Mouse (Mus musculus): ENCODE results near the gene Bcl2l1.

Bcl2l1 gene

GRCm38 (mm10) chr2:152831019-152831878, at the start of gene Bcl2l1:
Gene Bcl2l1, minus strand, starts transcription at chr2:152831728.
- peak; percentile 100 for DNase-seq (ENCODE audit: low spot score)

GRCm38 (mm10) chr2:152880898-152881297, 49.4 kb upstream of the Bcl2l1 start:
- no peak for DNase-seq (ENCODE audit: low spot score)

GRCm38 (mm10) chr2:152878239-152878638, 46.7 kb upstream of the Bcl2l1 start:
- DNase-seq (ENCODE audit: low spot score), result no peak

GRCm38 (mm10) chr2:152863346-152863745, 31.8 kb upstream of the Bcl2l1 start:
- no peak for DNase-seq (ENCODE audit: low spot score)

GRCm38 (mm10) chr2:152862638-152863037, 31.1 kb upstream of the Bcl2l1 start:
- no peak for DNase-seq (ENCODE audit: low spot score)

DNA sequence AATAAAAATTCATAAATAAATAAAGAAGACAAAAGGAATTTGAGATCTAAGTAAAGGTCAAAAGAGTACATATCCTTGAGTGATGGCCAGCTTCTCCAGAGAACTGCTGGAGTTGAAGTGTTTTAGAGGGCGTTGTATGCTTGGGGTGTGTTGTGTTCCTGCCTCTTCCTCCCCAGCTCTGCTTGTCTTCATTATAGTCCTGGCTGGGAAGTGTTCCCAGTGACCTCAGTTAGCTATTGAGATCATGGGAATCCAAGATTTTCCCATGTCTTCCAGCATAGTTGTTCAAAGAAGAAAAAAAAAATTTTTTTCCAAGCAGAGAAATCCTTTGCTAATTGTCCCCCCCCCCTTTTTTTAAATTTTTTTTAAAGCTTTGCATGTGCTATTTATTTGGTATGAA, 30.4 kb upstream of the Bcl2l1 start:
- no peak for DNase-seq (ENCODE audit: low spot score)

DNA sequence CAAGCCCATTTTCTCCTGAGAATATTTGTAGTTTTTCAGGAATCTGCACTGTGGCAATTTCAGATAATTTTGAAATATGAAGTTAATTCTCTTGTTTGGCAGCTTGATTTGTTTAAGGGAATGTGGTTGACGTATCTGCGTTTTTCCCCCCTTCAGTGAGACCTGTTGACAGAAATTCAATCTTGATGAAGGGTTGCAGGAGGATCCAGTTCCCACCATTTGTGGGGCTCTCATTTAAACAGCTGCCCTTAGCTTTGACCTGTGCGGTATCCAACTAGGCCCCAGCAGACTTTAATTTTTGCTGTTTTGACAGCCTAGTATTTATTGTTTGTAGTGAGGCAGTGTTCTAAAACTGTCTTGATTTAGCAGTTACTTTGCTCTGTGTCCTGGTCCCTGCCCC, 28.0 kb upstream of the Bcl2l1 start:
- no peak for DNase-seq (ENCODE audit: low spot score)

DNA sequence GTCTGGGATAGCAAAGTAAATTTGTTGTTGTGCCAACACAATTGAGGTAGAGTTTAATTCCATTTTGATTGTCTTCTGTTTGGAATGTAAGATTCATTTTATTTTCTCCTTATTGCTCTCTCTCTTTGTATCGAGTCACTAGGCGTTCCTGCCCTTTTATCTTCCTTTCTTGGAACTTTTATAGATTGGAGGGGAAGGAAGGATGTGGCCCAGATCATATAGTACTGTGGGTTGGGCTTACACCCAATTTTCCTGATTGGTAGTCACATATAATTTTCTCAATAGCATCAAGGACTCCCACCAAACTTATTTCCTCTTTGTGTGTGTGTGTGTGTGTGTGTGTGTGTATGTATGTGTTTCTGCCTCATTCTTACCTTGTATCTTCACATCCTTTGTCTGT, 16.9 kb upstream of the Bcl2l1 start:
- DNase-seq (ENCODE audit: low spot score), result no peak

GRCm38 (mm10) chr2:152847815-152848302, 16.3 kb upstream of the Bcl2l1 start, which contains the start of gene Tpx2:
Gene Tpx2, plus strand, starts transcription at chr2:152847964.
- DNase-seq (ENCODE audit: low spot score), result peak; percentile 98

DNA sequence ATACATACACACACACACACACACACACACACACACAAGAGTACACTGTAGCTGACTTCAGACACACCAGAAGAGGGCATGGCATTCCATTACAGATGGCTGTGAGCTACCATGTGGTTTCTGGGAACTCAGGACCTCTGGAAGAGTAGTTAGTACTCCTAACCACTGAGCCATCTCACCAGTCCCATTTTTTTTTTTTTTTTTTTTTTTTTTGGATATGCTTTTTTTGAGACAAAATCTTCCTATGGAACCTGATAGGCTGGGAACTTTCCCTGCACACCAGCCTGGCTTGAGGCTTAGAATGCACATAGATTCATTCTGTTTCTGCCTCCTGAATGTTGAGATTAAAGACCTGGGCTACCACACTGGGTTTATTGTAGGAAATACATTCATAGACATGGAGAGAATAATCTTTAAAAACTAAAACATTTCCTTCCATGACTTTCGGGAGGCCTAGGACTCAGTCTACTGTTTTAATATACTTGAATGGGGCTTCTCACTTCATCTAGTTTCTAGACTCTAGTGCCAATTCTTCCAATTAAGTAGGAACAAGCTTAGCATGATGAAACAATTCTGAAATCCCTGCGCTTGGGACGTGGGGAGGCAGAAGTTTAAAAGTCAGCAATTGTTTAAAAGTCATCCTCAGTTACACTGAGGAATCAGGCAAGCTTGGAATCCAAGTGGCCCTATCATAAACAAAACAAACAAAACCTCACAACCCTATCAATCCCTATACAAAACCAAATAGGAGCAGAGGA, 15.7 kb upstream of the Bcl2l1 start:
- no peak for DNase-seq (ENCODE audit: low spot score)

GRCm38 (mm10) chr2:152842741-152843140, 11.2 kb upstream of the Bcl2l1 start:
- DNase-seq (ENCODE audit: low spot score), result no peak

- no peak for DNase-seq (ENCODE audit: low spot score)
Observed at GRCm38 (mm10) chr2:152839256-152839655, 7.7 kb upstream of the Bcl2l1 start.

GRCm38 (mm10) chr2:152830021-152830921, 1.3 kb downstream of the Bcl2l1 start:
- DNase-seq (ENCODE audit: low spot score), result peak; percentile 90

- DNase-seq (ENCODE audit: low spot score), result no peak
Observed at GRCm38 (mm10) chr2:152829367-152829881, 2.1 kb downstream of the Bcl2l1 start.

DNA sequence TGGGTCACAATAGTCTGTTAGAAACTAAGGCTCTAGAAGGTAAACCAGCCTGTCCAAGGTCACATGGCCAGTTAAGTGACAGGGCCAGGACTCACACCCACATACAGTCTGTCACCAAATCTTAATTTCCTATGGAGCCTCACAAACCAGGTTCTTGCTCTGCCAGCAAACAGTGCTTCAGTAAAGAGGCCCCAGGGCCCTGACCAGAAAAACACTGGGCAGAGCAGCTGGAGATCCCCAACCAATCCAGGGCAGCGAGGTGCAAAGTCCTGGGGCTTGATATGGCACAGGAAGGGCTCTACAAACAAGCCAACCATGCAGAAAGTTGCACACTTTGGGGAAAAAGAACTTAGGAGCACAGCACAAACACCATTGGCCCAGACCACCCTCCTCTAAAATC, 3.0 kb downstream of the Bcl2l1 start:
- DNase-seq (ENCODE audit: low spot score), result no peak

DNA sequence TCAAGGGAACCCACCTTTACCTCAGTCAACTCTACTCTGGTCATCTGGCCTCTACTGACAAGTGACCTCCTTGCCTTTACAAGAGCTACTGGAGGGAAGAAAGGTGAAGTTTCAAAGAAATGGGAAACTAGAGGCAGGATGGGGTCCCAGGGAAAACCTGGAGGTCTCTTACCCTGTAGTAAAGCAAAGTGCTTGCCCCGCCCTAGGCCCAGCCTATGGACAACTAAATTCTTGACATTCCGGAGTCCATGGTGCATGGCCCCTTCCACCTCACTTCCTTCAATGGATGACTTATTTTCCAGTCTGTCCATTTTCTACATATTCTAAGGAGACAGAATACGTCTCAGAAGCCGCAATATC, 3.5 kb downstream of the Bcl2l1 start:
- no peak for DNase-seq (ENCODE audit: low spot score)

GRCm38 (mm10) chr2:152827321-152828010, 4.1 kb downstream of the Bcl2l1 start:
- DNase-seq (ENCODE audit: low spot score), result no peak

DNA sequence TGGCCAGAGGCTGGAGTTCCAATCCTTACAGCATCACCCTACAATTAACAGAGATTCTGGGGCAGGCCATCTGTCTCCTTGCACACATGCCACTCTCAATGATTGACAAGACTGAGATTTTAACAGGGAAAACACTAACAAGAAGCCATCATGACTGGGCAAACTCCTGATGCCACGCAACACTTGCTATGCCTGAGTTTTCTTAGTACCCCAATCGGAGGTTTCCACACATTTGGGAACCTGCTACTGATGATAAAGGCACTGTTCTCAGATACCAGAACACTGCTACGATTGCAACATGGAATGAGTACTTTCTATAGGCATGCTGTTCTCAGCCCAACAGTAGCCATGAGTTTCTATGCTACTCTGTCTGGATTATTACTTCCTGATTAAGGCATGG, 5.0 kb downstream of the Bcl2l1 start:
- no peak for DNase-seq (ENCODE audit: low spot score)

- DNase-seq (ENCODE audit: low spot score), result no peak
Observed at GRCm38 (mm10) chr2:152825713-152826112, 5.8 kb downstream of the Bcl2l1 start.

- no peak for DNase-seq (ENCODE audit: low spot score)
Observed at GRCm38 (mm10) chr2:152825168-152825697, 6.3 kb downstream of the Bcl2l1 start.

Data from testis, postnatal 14 days (tissue).